Mouse (Mus musculus) ovary, postnatal 14 days (tissue): ENCODE results near the gene Pold4.

Experiments used
- DNase-seq: peaks from one replicate; pipeline ENCODE4 v3.0.0; 2022; ENCODE audit warnings: low spot score

Pold4 gene

GRCm38 (mm10) chr19:4268566-4269361, 37.1 kb downstream of the Pold4 start, which contains the start of gene Ssh3:
TSS of gene Ssh3 (minus strand) at chr19:4269180.
- peak; percentile 58 for DNase-seq

DNA sequence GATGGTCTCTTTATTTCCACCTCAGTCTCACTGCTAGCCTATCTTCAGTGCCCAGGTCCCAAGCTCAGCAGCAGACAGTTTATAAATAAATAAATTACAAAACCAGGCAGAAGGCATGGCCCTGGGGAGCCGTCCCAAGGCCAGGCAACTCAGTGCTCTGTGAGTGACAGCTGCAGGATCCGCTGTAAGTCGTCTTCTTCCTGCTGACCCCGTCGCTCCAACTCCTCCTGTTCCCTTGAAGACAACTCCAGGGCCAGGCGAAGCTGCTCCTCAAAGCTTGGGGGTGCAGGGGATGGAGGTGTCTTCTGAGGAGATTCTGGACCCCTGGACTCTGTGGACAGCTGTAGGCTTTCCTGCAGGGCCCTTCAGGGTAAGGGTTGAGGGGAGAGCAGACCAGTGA, 38.5 kb downstream of the Pold4 start:
- DNase-seq: no peak

- no peak for DNase-seq
These were observed 39.3 kb downstream of the Pold4 start for GRCm38 (mm10) chr19:4270972-4271371.

GRCm38 (mm10) chr19:4279487-4279886, 47.8 kb downstream of the Pold4 start:
- no peak for DNase-seq

DNA sequence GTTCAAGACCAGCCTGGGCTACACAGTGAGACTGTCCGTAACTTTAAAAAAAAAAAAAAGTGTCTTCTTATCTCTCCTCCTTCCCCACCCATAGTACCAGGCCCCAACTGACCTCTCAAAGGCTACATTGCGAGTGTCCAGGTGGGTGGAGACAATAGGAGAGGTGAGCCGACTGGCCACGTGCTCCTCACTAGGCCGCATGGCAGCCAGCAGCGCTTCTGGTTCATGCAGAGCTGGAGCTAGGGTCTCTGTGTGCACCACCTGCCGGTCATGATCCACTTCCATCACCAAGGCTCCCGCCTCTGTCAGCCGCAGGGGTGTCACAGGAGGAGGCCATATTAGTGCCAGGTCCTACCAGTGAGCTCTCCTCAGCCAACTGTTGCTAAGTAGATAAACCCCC, 48.7 kb downstream of the Pold4 start:
- DNase-seq: no peak

DNA sequence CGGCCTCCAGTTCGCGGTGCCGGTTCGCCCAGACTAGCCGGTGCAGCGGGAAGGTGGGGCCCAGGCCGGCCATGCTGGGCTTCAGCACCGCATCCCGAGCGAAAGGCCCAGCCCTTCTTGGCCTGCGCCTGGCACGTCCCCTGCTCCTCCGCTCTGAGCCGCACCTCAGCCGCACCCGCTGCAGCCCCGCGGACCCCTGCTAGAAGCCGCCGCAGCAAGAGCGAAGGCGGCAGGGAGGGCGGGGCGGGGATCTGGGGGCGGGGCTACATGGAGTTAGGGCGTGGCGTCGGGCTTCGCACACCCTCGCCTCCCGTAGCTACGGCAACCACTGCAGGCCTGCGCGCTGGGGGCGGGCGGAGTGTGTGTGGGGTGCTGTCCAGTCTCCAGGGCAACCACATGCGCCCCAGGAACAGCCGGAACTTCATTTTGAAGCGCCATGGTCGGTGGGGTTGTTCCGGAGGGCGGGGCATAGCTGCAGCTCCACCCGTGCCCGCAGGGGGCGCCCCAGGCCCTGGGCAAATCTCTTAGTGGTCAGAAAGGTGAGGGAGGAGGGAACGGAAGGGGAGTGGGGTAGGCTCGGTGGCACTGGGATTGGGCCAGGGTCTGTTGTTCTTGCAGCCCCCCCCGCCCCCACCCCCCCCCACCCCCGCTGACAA, 51.3 kb downstream of the Pold4 start, which contains the start of gene Ankrd13d:
Gene Ankrd13d, minus strand, starts transcription at position 240 of the 656 bp plus-strand sequence.
- peak; percentile 79 for DNase-seq
